Mouse (Mus musculus) C2C12 (cell line): ENCODE measurements around the gene Tab1.

Experiments used
- CEBPB ChIP-seq: IDR thresholded peaks from one replicate; pipeline ENCODE4 v1.6.1; 2011; ENCODE audit warnings: low read depth, mild to moderate bottlenecking, control low read depth, moderate library complexity
- CTCF ChIP-seq: IDR thresholded peaks from one replicate; pipeline ENCODE4 v1.5.1; 2011; ENCODE audit not compliant: control insufficient read depth, insufficient read depth, insufficient read length
- FOSL1 ChIP-seq: IDR thresholded peaks from one replicate; pipeline ENCODE4 v1.8.0; 2011; ENCODE audit warnings: mild to moderate bottlenecking, low read length; ENCODE audit not compliant: poor library complexity, insufficient read depth, severe bottlenecking
- MAX ChIP-seq: IDR thresholded peaks from one replicate; pipeline ENCODE4 v1.6.1; 2011; ENCODE audit warnings: mild to moderate bottlenecking, control low read depth
- MYOG ChIP-seq: IDR thresholded peaks from one replicate; pipeline ENCODE4 v1.6.1; 2011; ENCODE audit not compliant: control insufficient read depth, insufficient read length; ENCODE audit errors: extremely low read depth
- USF1 ChIP-seq: IDR thresholded peaks from one replicate; pipeline ENCODE4 v1.6.1; 2011; ENCODE audit warnings: low read depth, mild to moderate bottlenecking, control low read depth, moderate library complexity

DNA sequence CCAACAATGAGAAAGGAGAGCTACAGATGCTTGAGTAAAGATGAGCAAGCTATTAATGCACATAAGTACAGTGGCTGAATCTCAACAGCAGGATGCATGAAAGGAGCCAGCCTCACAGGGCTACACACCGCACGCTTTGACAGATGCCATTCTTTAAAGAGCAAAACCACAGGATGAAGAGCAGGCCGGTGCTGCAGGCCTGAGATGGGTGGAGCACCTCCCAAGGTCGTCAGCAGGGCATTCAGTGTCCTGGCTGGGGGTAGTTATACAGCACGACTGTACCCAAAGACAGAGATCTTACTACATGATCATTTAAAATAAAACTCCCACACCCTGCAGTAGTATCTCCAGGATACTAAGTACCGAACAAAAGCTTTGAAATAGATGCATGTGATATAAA, 13.2 kb downstream of the Tab1 start:
- TF ChIP-seq CTCF (no peak), USF1 (no peak), CEBPB (no peak), MAX (no peak), MYOG (no peak), FOSL1 (no peak)
